Mouse (Mus musculus) left cerebral cortex, postnatal 4 days (tissue): ENCODE data around the gene A330070K13Rik. TPM values are rescaled to one million over a fixed set of nuclear protein-coding genes. Genes with fewer than 3 reads are reported as not detected.
A peak's percentile ranks its signal among the peaks of the same experiment; 100 is the strongest.

ENCODE experiments used
- DNase-seq: peaks from one replicate; pipeline ENCODE4 v3.0.0-alpha.2; 2022
- intact Hi-C: fragments of 180-260 bp; cut with DNase I; formaldehyde crosslinking; loops from one replicate; pipeline ENCODE4 v1.15.1; 2025
- total RNA-seq, 2 experiments: library from RNA; stranded (reverse); gene quantifications; 2 replicates each; pipeline ENCODE4 v1.2.3; 2021

A330070K13Rik gene
- not detected for total RNA-seq

GRCm38 (mm10) chr5:130384222-130384912 is at the start of gene A330070K13Rik:
Gene A330070K13Rik, minus strand, starts transcription at chr5:130384631.
- DNase-seq, result no peak
- intact Hi-C loops, result no loop called here

- DNase-seq, result no peak
- intact Hi-C loops, result no loop called here
Observed at GRCm38 (mm10) chr5:130411516-130411915, 27.1 kb upstream of the A330070K13Rik start.

GRCm38 (mm10) chr5:130409706-130410105 is 25.3 kb upstream of the A330070K13Rik start:
- DNase-seq, result no peak
- intact Hi-C loops, result loop anchor here (5.0 kb wide), 1 partner anchor 443 kb away; no protein-coding TSS in a partner anchor

GRCm38 (mm10) chr5:130405201-130405600 is 20.8 kb upstream of the A330070K13Rik start:
- intact Hi-C loops, result loop anchor here (5.0 kb wide), 1 partner anchor 447 kb away; no protein-coding TSS in a partner anchor
- peak; percentile 64 for DNase-seq

- intact Hi-C loops, result no loop called here
- DNase-seq, result peak; percentile 79
Observed at GRCm38 (mm10) chr5:130400136-130400917, 15.9 kb upstream of the A330070K13Rik start.

GRCm38 (mm10) chr5:130395142-130395541 is 10.7 kb upstream of the A330070K13Rik start:
- intact Hi-C loops, result no loop called here
- no peak for DNase-seq

- DNase-seq, result no peak
- intact Hi-C loops, result no loop called here
Observed at GRCm38 (mm10) chr5:130394386-130394785, 10.0 kb upstream of the A330070K13Rik start.

GRCm38 (mm10) chr5:130393618-130394355 is 9.4 kb upstream of the A330070K13Rik start:
- intact Hi-C loops, result no loop called here
- DNase-seq, result peak; percentile 74

GRCm38 (mm10) chr5:130386418-130386817 is 2.0 kb upstream of the A330070K13Rik start:
- intact Hi-C loops, result no loop called here

GRCm38 (mm10) chr5:130375411-130375810 is 9.0 kb downstream of the A330070K13Rik start:
- intact Hi-C loops, result no loop called here
- DNase-seq, result no peak

More at GRCm38 (mm10) chr5:130386418-130386817, 2.0 kb upstream of the A330070K13Rik start:
- no peak for DNase-seq

GRCm38 (mm10) chr5:130369237-130369636 is 15.2 kb downstream of the A330070K13Rik start, which contains the start of gene Caln1:
Gene Caln1, plus strand, starts transcription at chr5:130369455.
- DNase-seq, result peak; percentile 79
- intact Hi-C loops, result no loop called here

- intact Hi-C loops, result no loop called here
- DNase-seq, result peak; percentile 14
Observed at GRCm38 (mm10) chr5:130368236-130368635, 16.2 kb downstream of the A330070K13Rik start.

- intact Hi-C loops, result no loop called here
- no peak for DNase-seq
Observed at GRCm38 (mm10) chr5:130363773-130364172, 20.7 kb downstream of the A330070K13Rik start.

- intact Hi-C loops, result no loop called here
- DNase-seq, result no peak
Observed at GRCm38 (mm10) chr5:130363111-130363510, 21.3 kb downstream of the A330070K13Rik start.

- DNase-seq, result peak; percentile 29
Observed at GRCm38 (mm10) chr5:130355223-130355622, 29.2 kb downstream of the A330070K13Rik start.

GRCm38 (mm10) chr5:130345871-130346270 is 38.6 kb downstream of the A330070K13Rik start:
- DNase-seq, result no peak
- intact Hi-C loops, result no loop called here

More at GRCm38 (mm10) chr5:130355223-130355622, 29.2 kb downstream of the A330070K13Rik start:
- intact Hi-C loops, result no loop called here

GRCm38 (mm10) chr5:130344999-130345398 is 39.4 kb downstream of the A330070K13Rik start:
- DNase-seq, result no peak
- intact Hi-C loops, result no loop called here

GRCm38 (mm10) chr5:130340656-130341055 is 43.8 kb downstream of the A330070K13Rik start:
- intact Hi-C loops, result no loop called here
- DNase-seq, result no peak

- DNase-seq, result no peak
- intact Hi-C loops, result no loop called here
Observed at GRCm38 (mm10) chr5:130335462-130335861, 49.0 kb downstream of the A330070K13Rik start.

GRCm38 (mm10) chr5:130333971-130334370 is 50.5 kb downstream of the A330070K13Rik start:
- peak; percentile 29 for DNase-seq
- intact Hi-C loops, result no loop called here

GRCm38 (mm10) chr5:130333566-130333965 is 50.9 kb downstream of the A330070K13Rik start:
- DNase-seq, result peak; percentile 63

More at GRCm38 (mm10) chr5:130333566-130333965, 50.9 kb downstream of the A330070K13Rik start:
- intact Hi-C loops, result no loop called here
